Mouse (Mus musculus) midbrain, embryonic 10.5 days (tissue): Measurements from ENCODE around the gene Tmem233. TPM values are rescaled to one million over a fixed set of nuclear protein-coding genes. Genes with fewer than 3 reads are reported as not detected.

Experiments used
- polyA plus RNA-seq: library from polyadenylated mRNA; unstranded; fragments of >200 nt; fragmentation: Nextera tagmentation; extraction: Ambion mirVana; gene quantifications from 2 replicates; pipeline ENCODE4 v1.2.1, GENCODE M21; 2016

Gene Tmem233
- polyA plus RNA-seq, 1 experiment from 2014 or later = not detected

Other genes with a start within 250 kb of the Tmem233 start
- gene Cit, start 238.0 kb downstream of the Tmem233 start, polyA plus RNA-seq = 45.5 and 47.2 TPM in 2 replicates
- gene Prkab1, start 58.7 kb downstream of the Tmem233 start, polyA plus RNA-seq = 66.7 and 72.6 TPM in 2 replicates
- gene Ccdc60, start 205.7 kb upstream of the Tmem233 start, polyA plus RNA-seq = 1.7 and 2.1 TPM in 2 replicates